Mouse (Mus musculus) small intestine, adult 2 months (tissue): ENCODE measurements around the gene Nudt14. TPM values are rescaled to one million over a fixed set of nuclear protein-coding genes. Genes with fewer than 3 reads are reported as not detected.

Source experiments
- H3K27ac ChIP-seq: fragments of 200-500 bp; 2 replicates; pipeline ENCODE4 v1.5.1; 2012; ENCODE audit warnings: low read depth, low read length, control low read depth, inconsistent platforms; ENCODE audit not compliant: insufficient read depth
- H3K27me3 ChIP-seq: fragments of 200-500 bp; 2 replicates; pipeline ENCODE4 v1.6.1; 2012; ENCODE audit warnings: mild to moderate bottlenecking, moderate library complexity, low read length, inconsistent platforms; ENCODE audit not compliant: control insufficient read depth, insufficient read depth
- H3K36me3 ChIP-seq: fragments of 200-500 bp; 2 replicates; pipeline ENCODE4 v1.6.1; 2012; ENCODE audit warnings: mild to moderate bottlenecking, low read length, control low read depth, inconsistent platforms; ENCODE audit not compliant: control insufficient read depth, insufficient read depth
- H3K4me1 ChIP-seq: fragments of 200-500 bp; 2 replicates; pipeline ENCODE4 v1.6.1; 2012; ENCODE audit warnings: low read length, inconsistent platforms, mixed read lengths; ENCODE audit not compliant: control insufficient read depth, insufficient read depth, insufficient read length
- H3K4me3 ChIP-seq: fragments of 200-500 bp; 2 replicates; pipeline ENCODE4 v1.5.1; 2012; ENCODE audit warnings: low read depth, mild to moderate bottlenecking, control low read depth, inconsistent platforms, low read length, moderate library complexity
- CTCF ChIP-seq: fragments of 200-500 bp; IDR thresholded peaks from 2 replicates; pipeline ENCODE4 v1.5.1; 2012; ENCODE audit warnings: low read depth, mild to moderate bottlenecking, control low read depth, inconsistent platforms, low read length, moderate library complexity, mixed read lengths; ENCODE audit not compliant: insufficient replicate concordance, insufficient read length; ENCODE audit errors: extremely low read depth
- POLR2A ChIP-seq: fragments of 200-500 bp; IDR thresholded peaks from 2 replicates; pipeline ENCODE4 v1.6.1; 2012; ENCODE audit warnings: low read depth, mild to moderate bottlenecking, control low read depth, inconsistent platforms, low read length, moderate library complexity
- WGBS: fragments of 180-500 bp; shearing (Covaris S2); methylation state at CpG from one replicate; pipeline ENCODE4 v1.1.7; 2018; 5-methylcytosine and 5-hydroxymethylcytosine counted together
- polyA plus RNA-seq: library from polyadenylated mRNA; depleted of rRNA; stranded (reverse); fragments of >200 nt; gene quantifications from 2 replicates; pipeline ENCODE4 v1.2.3, GENCODE M21; 2012; rRNA removed

Gene Nudt14
- polyA plus RNA-seq = 40.8 and 42.4 TPM in 2 replicates

DNA sequence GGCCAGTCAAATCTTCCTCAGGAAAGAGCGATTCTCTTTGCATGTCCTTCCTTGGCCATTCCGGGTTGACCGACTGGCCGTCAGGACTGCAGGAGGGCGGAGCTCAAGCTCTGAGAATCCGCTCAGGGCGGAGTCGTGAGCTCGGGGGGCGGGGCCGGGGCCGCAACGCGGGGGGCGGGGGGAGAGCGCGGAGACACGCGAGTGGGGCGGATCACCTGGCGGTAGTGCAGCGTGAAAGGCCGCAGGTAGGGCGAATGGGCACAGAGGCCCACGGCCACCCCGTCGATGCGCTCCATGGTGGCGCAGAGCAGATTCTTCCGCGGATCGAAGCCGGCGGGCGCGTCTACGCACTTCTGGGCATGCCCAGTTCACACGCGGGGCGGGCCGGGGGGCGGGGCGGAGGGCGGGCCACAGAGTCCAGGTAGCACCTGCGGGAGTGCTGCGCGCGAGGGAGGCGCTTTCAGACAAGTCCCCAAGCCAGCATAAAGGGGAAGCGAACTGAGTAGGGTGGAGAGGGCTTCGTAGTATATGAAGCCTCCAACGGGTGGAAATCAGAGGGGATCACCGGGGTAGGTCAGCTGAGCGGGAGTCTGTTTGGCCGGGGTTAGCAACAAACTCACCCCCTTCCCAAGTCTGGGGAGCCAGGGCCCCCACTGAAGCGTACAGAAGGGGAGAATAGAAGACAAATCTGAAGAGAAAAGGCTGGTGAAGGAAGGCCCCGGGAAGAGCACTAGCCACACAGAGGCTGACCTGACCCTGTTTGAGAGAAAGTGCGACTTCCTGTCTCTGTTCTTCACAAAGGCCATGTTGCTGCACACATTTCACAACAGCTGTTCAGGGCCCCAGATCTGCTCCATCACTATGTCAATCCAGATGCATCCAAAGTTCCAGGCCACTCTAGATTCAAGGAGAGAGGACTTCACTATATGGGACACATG is at the start of gene Nudt14:
TSS of gene Nudt14 (minus strand) at position 349 of the 938 bp plus-strand sequence.
- H3K27ac ChIP-seq = peak within 1 kb of the TSS; percentile 72
- H3K36me3 ChIP-seq = peaks cover 2% of the 10 kb centered on the region; the same call in 1 of the 2 replicates
- WGBS = 3% methylated on average over 58 of the region's 58 CpGs
- peaks cover 21% of the 10 kb centered on the region for H3K4me1 ChIP-seq
- H3K4me3 ChIP-seq = peak within 1 kb of the TSS; percentile 89
- H3K27me3 ChIP-seq = no peaks in the 10 kb centered on the region
- TF ChIP-seq POLR2A = peak; percentile 39; the same call in 1 of the 2 replicates
- TF ChIP-seq CTCF = 0 out of 2 replicates have a peak, but pooled peaks have one; percentile 8

DNA sequence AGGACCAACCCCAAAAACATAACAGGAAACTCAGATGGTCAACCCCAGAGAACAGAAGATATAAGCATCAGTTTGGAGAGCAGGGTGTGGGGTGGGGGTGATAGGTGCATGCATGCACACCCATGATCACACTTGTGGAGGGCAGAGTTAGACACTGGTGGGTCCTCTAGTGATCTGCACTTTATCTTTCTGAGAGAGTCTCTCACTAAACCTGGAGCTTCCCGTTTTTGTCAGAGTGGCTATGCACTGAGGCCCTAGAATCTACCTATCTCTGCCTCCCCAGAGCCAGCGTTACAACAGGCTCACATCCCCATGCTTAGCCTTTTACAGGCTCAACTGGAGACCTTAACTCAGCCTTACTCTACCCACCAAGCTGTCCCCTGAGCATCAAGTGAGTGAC is 49.5 kb upstream of the Nudt14 start:
- H3K4me1 ChIP-seq = no peaks in the 10 kb centered on the region

DNA sequence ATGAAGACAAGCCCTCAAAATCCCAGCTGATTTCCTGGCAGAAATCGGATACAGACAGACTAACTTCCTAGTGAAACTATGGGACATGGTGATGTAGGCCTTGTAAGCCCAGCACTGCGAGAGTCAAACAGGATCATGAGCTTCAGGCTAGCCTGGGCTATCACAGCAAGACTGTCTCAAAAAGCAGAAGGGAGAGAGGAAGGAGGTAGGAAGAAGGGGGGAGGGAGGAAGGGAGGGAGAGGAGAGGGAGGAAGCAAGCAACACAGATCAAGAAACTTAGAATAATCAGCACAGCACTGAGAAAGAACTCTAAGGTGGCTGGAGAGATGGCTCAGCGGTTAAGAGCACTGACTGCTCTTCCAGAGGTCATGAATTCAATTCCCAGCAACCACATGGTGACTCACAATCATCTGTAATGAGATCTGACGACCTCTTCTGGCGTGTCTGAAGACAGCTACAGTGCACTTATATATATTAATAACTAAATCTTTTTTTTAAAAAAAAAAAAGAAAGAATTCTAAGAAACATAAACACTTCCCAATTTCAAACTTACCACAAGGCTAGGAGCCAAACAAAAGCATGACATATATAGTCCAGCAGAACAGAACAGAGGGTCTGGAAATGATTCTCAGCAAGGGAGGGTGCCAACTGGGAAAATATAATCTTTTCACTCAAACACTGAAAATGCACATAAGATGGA is 48.9 kb upstream of the Nudt14 start:
- peaks cover 20% of the 10 kb centered on the region for H3K36me3 ChIP-seq
- no peaks in the 10 kb centered on the region for H3K4me1 ChIP-seq
- no peak overlapping the region for H3K4me3 ChIP-seq
- WGBS = 79% methylated on average over 5 of the region's 5 CpGs
- no peak for TF ChIP-seq POLR2A
- no peak for TF ChIP-seq CTCF
- no peaks in the 10 kb centered on the region for H3K27me3 ChIP-seq
- H3K27ac ChIP-seq = no peak overlapping the region

More for the DNA sequence above, 49.5 kb upstream of the Nudt14 start:
- H3K27me3 ChIP-seq = no peaks in the 10 kb centered on the region
- H3K36me3 ChIP-seq = peaks cover 17% of the 10 kb centered on the region
- TF ChIP-seq CTCF (no peak), POLR2A (no peak)
- H3K4me3 ChIP-seq = no peak overlapping the region
- 80% methylated on average over 2 of the region's 2 CpGs for WGBS
- no peak overlapping the region for H3K27ac ChIP-seq

DNA sequence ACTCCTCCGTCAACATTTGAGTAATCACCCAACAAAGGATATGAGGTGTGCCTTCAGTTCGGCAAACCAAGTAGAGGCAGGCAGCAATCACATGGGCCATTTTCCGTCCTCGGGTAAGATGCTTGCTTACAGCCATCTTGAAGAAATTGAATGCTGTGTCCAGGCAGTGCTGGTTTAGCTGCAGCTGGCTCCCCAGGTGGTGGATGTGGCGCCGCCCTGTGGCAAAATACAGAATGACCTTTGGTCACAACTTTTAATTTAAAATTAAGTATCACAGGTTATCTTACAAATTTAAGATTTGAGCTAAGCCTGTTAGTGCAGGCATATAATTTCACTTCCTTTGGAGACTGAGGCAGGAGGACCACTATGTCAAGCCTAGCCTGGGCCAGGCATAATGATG is 46.0 kb upstream of the Nudt14 start:
- WGBS = 72% methylated on average over 6 of the region's 6 CpGs
- no peak overlapping the region for H3K4me3 ChIP-seq
- H3K36me3 ChIP-seq = peaks cover 22% of the 10 kb centered on the region
- no peaks in the 10 kb centered on the region for H3K4me1 ChIP-seq
- TF ChIP-seq CTCF (peak; percentile 57; the same call in 1 of the 2 replicates), POLR2A (no peak)
- H3K27ac ChIP-seq = no peak overlapping the region
- no peaks in the 10 kb centered on the region for H3K27me3 ChIP-seq

DNA sequence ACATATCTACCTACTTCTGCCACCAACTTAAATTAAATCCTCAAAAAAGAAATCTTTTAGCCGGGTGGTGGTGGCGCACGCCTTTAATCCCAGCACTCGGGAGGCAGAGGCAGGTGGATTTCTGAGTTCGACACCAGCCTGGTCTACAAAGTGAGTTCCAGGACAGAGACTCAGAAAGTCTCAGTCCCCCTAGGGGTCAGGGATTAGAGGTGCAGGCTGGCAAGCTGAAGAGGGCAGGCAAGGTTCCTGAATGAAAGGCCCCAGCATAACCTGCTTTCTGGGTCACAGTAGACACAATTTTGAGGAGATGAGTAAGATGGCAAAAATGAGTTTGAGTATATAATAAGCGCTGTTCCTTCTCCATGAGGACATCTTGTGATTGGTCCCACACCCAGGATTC is 43.4 kb upstream of the Nudt14 start:
- peaks cover 27% of the 10 kb centered on the region for H3K36me3 ChIP-seq
- H3K27ac ChIP-seq = no peak overlapping the region
- no peaks in the 10 kb centered on the region for H3K27me3 ChIP-seq
- WGBS = 93% methylated on average over 6 of the region's 6 CpGs
- H3K4me3 ChIP-seq = no peak overlapping the region
- no peak for TF ChIP-seq POLR2A
- peak; percentile 40; the same call in 1 of the 2 replicates for TF ChIP-seq CTCF
- H3K4me1 ChIP-seq = no peaks in the 10 kb centered on the region

DNA sequence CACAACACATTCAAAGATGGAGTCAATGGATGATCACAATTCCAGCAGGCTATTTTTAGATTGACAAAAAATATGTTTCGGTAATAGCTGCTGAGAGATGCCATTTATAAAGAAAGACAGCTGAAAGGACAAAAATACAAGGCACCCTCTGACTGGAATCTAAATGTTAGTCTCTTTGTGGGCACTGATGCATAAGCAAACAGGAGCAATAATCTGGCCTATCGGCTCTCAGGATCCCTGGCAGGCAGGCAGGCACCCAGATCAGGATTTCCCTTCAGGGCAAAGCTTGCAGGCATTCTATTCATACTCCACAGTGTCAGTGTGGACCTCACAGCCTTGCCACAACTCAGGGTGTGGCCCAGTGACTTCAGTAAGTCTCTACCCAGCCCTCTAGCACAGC is 40.1 kb upstream of the Nudt14 start:
- no peak for TF ChIP-seq POLR2A
- no peak for TF ChIP-seq CTCF

DNA sequence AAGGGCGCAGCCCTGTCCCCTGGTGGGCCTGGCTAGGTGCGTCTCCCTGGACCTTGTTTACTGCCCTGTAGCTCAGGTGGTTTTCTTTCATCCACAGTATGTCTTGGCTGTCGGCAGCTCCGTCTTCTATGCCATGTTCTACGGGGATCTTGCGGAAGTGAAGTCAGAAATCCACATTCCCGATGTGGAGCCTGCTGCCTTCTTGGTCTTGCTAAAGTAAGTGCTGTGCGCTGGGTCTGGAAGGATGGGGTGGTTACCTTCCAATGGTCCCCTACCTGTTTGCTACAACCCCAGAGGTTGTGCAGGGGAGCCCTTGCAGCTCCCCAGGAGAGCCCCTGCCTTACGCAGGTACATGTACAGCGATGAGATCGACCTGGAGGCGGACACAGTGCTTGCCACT is 35.2 kb upstream of the Nudt14 start:
- TF ChIP-seq CTCF (no peak), POLR2A (no peak)
- peak overlapping the region; percentile 78 for H3K4me3 ChIP-seq
- no peaks in the 10 kb centered on the region for H3K27me3 ChIP-seq
- peaks cover 29% of the 10 kb centered on the region for H3K36me3 ChIP-seq
- 33% methylated on average over 12 of the region's 12 CpGs for WGBS
- H3K4me1 ChIP-seq = peaks cover 7% of the 10 kb centered on the region
- peak overlapping the region; percentile 76 for H3K27ac ChIP-seq

More for the DNA sequence above, 40.1 kb upstream of the Nudt14 start:
- H3K4me1 ChIP-seq = peaks cover 5% of the 10 kb centered on the region; the same call in 1 of the 2 replicates
- WGBS = 79% methylated on average over 2 of the region's 2 CpGs
- no peak overlapping the region for H3K4me3 ChIP-seq
- H3K27me3 ChIP-seq = no peaks in the 10 kb centered on the region
- H3K27ac ChIP-seq = no peak overlapping the region
- H3K36me3 ChIP-seq = peaks cover 35% of the 10 kb centered on the region
